Mouse (Mus musculus) embryonic facial prominence, embryonic 11.5 days (tissue): ENCODE data around the gene Kptn. TPM values are rescaled to one million over a fixed set of nuclear protein-coding genes. Genes with fewer than 3 reads are reported as not detected.

ENCODE experiments used
- ATAC-seq: fragments of 200-750 bp; cut with Nextera tagmentation; replicated peaks from 2 replicates; pipeline ENCODE4 v1.8.0; 2017; ENCODE audit warnings: low read depth; ENCODE audit not compliant: insufficient number of reproducible peaks, low FRiP score, low TSS enrichment
- DNase-seq: peaks from one replicate; pipeline ENCODE4 v3.0.0-alpha.2; 2015; ENCODE audit warnings: low spot score
- H3K27ac ChIP-seq: fragments of 300-500 bp; sonication (generic); replicated peaks from 2 replicates; pipeline ENCODE4 v1.5.1; 2014; ENCODE audit warnings: mild to moderate bottlenecking, low read depth, low read length, control low read depth
- H3K27me3 ChIP-seq: fragments of 300-500 bp; sonication (generic); 2 replicates; pipeline ENCODE4 v1.6.1; 2014; ENCODE audit warnings: mild to moderate bottlenecking, low read length, moderate library complexity, mixed read lengths; ENCODE audit not compliant: control insufficient read depth, insufficient read depth
- H3K36me3 ChIP-seq: fragments of 300-500 bp; sonication (generic); replicated peaks from 2 replicates; pipeline ENCODE4 v1.6.1; 2014; ENCODE audit warnings: low read depth, mild to moderate bottlenecking, low read length, moderate library complexity, mixed read lengths; ENCODE audit not compliant: control insufficient read depth, insufficient read depth
- H3K4me1 ChIP-seq: fragments of 300-500 bp; sonication (generic); 2 replicates; pipeline ENCODE4 v1.6.1; 2014; ENCODE audit warnings: low read length, mixed read lengths; ENCODE audit not compliant: control insufficient read depth, insufficient read depth
- H3K4me2 ChIP-seq: fragments of 300-500 bp; sonication (generic); 2 replicates; pipeline ENCODE4 v1.6.1; 2014; ENCODE audit warnings: low read depth, mild to moderate bottlenecking, control low read depth, low read length, moderate library complexity
- H3K4me3 ChIP-seq: fragments of 300-500 bp; sonication (generic); 2 replicates; pipeline ENCODE4 v1.5.1; 2014; ENCODE audit warnings: low read depth, low read length, control low read depth
- H3K9ac ChIP-seq: fragments of 300-500 bp; sonication (generic); replicated peaks from 2 replicates; pipeline ENCODE4 v1.6.1; 2014; ENCODE audit warnings: mild to moderate bottlenecking, control low read depth, low read length
- H3K9me3 ChIP-seq: fragments of 300-500 bp; sonication (generic); replicated peaks from 2 replicates; pipeline ENCODE4 v1.6.1; 2016; ENCODE audit warnings: mild to moderate bottlenecking, low read length, inconsistent platforms, mixed read lengths; ENCODE audit not compliant: control insufficient read depth
- WGBS: fragments of 180-500 bp; shearing (Covaris S2); extraction: QIAGEN DNeasy Blood & Tissue Kit; methylation state at CpG from one replicate; pipeline ENCODE4 v1.1.7; 2014; 5-methylcytosine and 5-hydroxymethylcytosine counted together
- polyA plus RNA-seq: library from polyadenylated mRNA; unstranded; fragments of >200 nt; fragmentation: Nextera tagmentation; extraction: Ambion mirVana; gene quantifications from 2 replicates; pipeline ENCODE4 v1.2.1, GENCODE M21; 2014

Gene Kptn
- polyA plus RNA-seq, 1 experiment from 2014 or later = 22.1 TPM

DNA sequence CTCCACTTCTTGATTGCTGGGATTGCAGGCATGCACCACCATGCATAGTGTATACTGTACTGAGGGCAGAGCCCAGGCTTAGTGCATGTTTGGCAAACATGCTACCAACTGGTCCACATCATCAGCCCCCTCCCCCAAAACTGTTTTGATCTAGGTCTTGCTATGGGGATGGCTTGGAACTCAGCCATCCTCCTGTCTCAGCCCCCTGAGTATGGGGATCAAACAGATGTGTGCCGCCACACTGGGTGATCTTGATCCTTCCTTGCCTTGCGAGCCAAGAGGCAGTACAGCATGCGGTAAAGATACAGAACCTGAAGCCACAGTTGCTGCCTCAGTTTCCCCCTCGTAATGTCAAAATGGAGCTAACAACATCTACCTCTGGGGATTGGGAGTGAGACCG lies 9.2 kb downstream of the Kptn start:
- Histone ChIP-seq H3K4me1 (peaks cover 6% of the 10 kb centered on the region; the same call in 1 of the 2 replicates), H3K4me2 (no peak overlapping the region), H3K9me3 (no peaks in the 10 kb centered on the region), H3K36me3 (no peaks in the 10 kb centered on the region), H3K4me3 (no peak overlapping the region), H3K27me3 (no peaks in the 10 kb centered on the region), H3K27ac (no peak overlapping the region), H3K9ac (no peak overlapping the region)
- DNase-seq (no peak), ATAC-seq (no peak)
- 66% methylated on average over 5 of the region's 5 CpGs for WGBS

DNA sequence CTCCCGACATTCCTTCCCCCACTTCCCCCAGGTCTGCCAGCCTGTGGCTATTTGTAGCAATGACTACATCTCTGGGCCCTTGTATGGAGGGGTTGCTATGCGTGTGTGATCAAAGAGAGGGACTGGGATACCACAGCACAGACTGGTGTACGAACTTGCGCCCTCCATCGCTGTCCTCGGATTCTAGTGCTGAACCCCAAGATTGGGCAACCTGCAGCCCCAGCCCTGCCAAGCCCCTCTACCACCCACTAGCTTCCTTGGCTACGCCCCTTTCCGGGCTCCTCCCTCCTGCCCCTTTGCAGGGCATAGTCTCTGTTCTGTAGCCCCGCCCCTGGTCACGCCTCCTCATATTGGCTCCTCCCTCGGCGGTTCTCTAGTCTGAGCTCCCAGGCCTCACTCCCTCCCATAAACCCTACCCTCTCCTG lies 9.7 kb downstream of the Kptn start, which contains the start of gene Slc8a2:
Slc8a2 (plus strand) TSS at position 406 of the 425 bp plus-strand sequence.
- H3K4me2 ChIP-seq = peak within 1 kb of the TSS; percentile 82
- peak within 1 kb of the TSS; percentile 43 for H3K4me3 ChIP-seq
- no peaks in the 10 kb centered on the region for H3K27me3 ChIP-seq
- peak within 1 kb of the TSS; percentile 41 for H3K9ac ChIP-seq
- H3K9me3 ChIP-seq = no peaks in the 10 kb centered on the region
- H3K36me3 ChIP-seq = no peaks in the 10 kb centered on the region
- peak; percentile 85 for DNase-seq
- 2% methylated on average over 12 of the region's 12 CpGs for WGBS
- H3K27ac ChIP-seq = peak within 1 kb of the TSS; percentile 41; the same call in 1 of the 2 replicates
- peaks cover 6% of the 10 kb centered on the region; the same call in 1 of the 2 replicates for H3K4me1 ChIP-seq
- no peak for ATAC-seq

DNA sequence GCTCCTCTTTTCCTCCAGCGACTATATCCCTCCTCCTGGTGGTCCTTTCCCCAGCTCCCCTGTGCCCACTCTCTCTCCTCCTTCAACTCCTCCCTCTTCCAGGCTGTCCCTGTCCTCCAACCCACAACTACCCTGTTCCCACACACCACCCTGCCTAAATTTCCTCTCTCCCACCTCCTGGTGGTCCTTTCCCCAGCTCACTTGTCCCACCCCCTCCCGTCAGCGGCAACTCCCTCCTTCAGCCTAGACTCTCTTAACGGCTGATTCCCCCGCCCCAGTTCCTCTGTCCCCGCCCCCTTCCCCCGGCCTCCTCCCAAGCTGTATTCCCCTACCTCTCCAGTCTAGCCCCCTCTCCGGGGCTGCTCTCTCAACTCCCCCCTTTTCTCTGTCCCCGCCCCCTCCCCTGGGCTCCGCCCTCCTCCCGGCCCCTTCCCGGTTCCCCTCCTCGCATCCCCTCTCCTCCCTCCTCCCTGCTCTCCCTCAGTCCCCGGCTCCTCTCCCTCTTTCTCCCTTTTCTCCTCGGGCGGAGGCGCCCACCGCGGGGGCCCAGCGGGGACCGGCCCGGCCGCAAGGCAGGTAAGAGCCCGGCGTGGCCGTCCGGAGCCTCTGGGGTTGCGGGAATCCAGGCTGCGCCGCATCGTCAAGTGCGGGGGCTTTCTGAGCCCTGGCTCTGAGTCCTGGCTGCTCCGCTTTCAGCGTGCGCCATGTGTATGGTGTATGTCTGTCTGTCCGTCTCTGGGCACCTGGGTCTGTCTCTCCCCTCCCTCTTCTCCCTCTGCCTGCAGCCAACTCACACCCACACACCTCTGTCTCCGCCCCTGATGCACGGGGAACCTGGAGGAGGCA lies 10.4 kb downstream of the Kptn start:
- WGBS = 1% methylated on average over 37 of the region's 38 CpGs
- H3K4me1 ChIP-seq = peaks cover 6% of the 10 kb centered on the region; the same call in 1 of the 2 replicates

GRCm38 (mm10) chr7:16130956-16131634 lies 11.4 kb downstream of the Kptn start:
- Histone ChIP-seq H3K4me2 (peak overlapping the region; percentile 82), H3K4me3 (peak overlapping the region; percentile 43), H3K9me3 (no peaks in the 10 kb centered on the region), H3K9ac (peak overlapping the region; percentile 5; the same call in 1 of the 2 replicates), H3K27ac (no peak overlapping the region), H3K4me1 (peaks cover 6% of the 10 kb centered on the region; the same call in 1 of the 2 replicates), H3K27me3 (no peaks in the 10 kb centered on the region), H3K36me3 (no peaks in the 10 kb centered on the region)
- no peak for ATAC-seq
- WGBS = 37% methylated on average over 13 of the region's 13 CpGs
- no peak for DNase-seq

More for the DNA sequence above, 10.4 kb downstream of the Kptn start:
- peak; percentile 83 for ATAC-seq
- H3K27ac ChIP-seq = peak overlapping the region; percentile 41; the same call in 1 of the 2 replicates
- peak overlapping the region; percentile 82 for H3K4me2 ChIP-seq
- H3K9me3 ChIP-seq = no peaks in the 10 kb centered on the region
- peak; percentile 90 for DNase-seq
- no peaks in the 10 kb centered on the region for H3K36me3 ChIP-seq
- peak overlapping the region; percentile 43 for H3K4me3 ChIP-seq
- H3K27me3 ChIP-seq = no peaks in the 10 kb centered on the region
- peak overlapping the region; percentile 41 for H3K9ac ChIP-seq

DNA sequence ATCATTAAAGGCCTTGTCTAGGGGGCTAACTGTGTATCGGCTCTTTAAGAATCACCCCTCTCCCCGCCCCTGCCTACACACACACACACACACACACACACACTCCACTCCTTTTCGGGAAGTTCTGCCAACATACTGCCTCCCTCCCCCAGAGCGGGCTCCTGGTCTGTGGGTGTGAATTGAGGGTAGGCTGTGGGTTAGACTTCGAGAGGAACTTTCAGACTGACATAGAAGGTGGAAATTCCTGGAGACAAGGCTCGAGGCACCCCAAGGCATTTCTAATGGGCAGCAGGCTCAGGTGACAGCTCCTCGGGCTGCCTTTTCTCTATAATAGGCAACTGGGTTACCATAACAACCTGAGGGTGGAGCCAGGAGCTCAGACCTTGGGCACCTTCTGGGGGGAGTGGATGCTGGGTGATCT lies 12.5 kb downstream of the Kptn start:
- 10% methylated on average over 7 of the region's 7 CpGs for WGBS
- no peaks in the 10 kb centered on the region for H3K9me3 ChIP-seq
- no peak overlapping the region; the same call in 1 of the 2 replicates for H3K4me2 ChIP-seq
- no peak for ATAC-seq
- no peak overlapping the region for H3K4me3 ChIP-seq
- no peak overlapping the region for H3K27ac ChIP-seq
- peak; percentile 61 for DNase-seq
- no peaks in the 10 kb centered on the region for H3K36me3 ChIP-seq
- H3K27me3 ChIP-seq = no peaks in the 10 kb centered on the region
- no peak overlapping the region; the same call in 1 of the 2 replicates for H3K9ac ChIP-seq
- peaks cover 6% of the 10 kb centered on the region; the same call in 1 of the 2 replicates for H3K4me1 ChIP-seq

- Histone ChIP-seq H3K36me3 (no peaks in the 10 kb centered on the region), H3K27me3 (no peaks in the 10 kb centered on the region), H3K4me2 (no peak overlapping the region), H3K9me3 (no peaks in the 10 kb centered on the region), H3K4me1 (peaks cover 6% of the 10 kb centered on the region; the same call in 1 of the 2 replicates), H3K9ac (no peak overlapping the region), H3K27ac (no peak overlapping the region), H3K4me3 (no peak overlapping the region)
- no peak for DNase-seq
- no peak for ATAC-seq
- 66% methylated on average over 3 of the region's 3 CpGs for WGBS
Observed at GRCm38 (mm10) chr7:16132926-16133325, 13.2 kb downstream of the Kptn start.

DNA sequence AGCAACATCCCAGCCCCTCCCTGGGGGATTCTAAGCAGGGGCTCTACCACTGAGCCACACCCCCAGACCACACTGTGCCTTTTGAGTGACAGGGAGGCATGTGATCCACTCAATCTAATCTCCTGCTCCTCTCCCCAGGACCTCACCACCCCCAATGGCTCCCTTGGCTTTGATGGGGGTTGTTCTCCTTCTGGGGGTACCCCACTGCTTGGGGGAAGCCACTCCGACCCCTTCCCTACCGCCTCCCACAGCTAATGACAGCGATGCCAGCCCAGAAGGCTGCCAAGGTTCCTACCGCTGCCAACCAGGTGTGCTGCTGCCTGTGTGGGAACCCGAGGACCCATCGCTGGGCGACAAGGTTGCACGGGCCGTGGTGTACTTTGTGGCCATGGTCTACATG lies 14.0 kb downstream of the Kptn start:
- DNase-seq (no peak), ATAC-seq (no peak)
- no peak overlapping the region for H3K9ac ChIP-seq
- no peaks in the 10 kb centered on the region for H3K27me3 ChIP-seq
- no peak overlapping the region for H3K4me3 ChIP-seq
- H3K4me2 ChIP-seq = no peak overlapping the region
- H3K4me1 ChIP-seq = peaks cover 6% of the 10 kb centered on the region; the same call in 1 of the 2 replicates
- 89% methylated on average over 9 of the region's 9 CpGs for WGBS
- no peak overlapping the region for H3K27ac ChIP-seq
- H3K9me3 ChIP-seq = no peaks in the 10 kb centered on the region
- no peaks in the 10 kb centered on the region for H3K36me3 ChIP-seq
